In genomic region chr19:11544383-11544782, GRCm38 (mm10) we compare ENCODE assay signal across 11 mouse cellular contexts. TPM values are rescaled to one million over a fixed set of nuclear protein-coding genes. Genes with fewer than 3 reads are reported as not detected.
"Had no signal": no experiment of that assay in that cellular context is flagged by ENCODE, and none has a peak within 500 bp of the region (broad histone marks: within the 10 kb centered on the region; RNA-seq: fewer than 3 reads in every experiment).

No protein-coding gene starts in this region.

RNA-seq across cellular contexts. Expression of gene Ms4a4d, which starts 7.8 kb away (rescaled TPM):
- total RNA-seq: megakaryocyte progenitor cell, adult 5-6 weeks; midbrain, postnatal 0 days; monocyte, adult 5-6 weeks had no signal
- polyA plus RNA-seq: macrophage; midbrain, embryonic 13.5 days; midbrain, embryonic 15.5 days; midbrain, postnatal 0 days; neural tube, embryonic 15.5 days had no signal

RNA-seq across cellular contexts. Expression of gene Gm8369, which starts 58.6 kb away (rescaled TPM):
- total RNA-seq: midbrain, postnatal 0 days had no signal
- polyA plus RNA-seq: midbrain, embryonic 11.5 days; midbrain, embryonic 13.5 days; midbrain, embryonic 15.5 days; midbrain, postnatal 0 days; neural tube, embryonic 11.5 days; neural tube, embryonic 13.5 days; neural tube, embryonic 15.5 days; stomach, embryonic 14.5 days had no signal
